Mouse (Mus musculus) hindbrain, postnatal 0 days (tissue): ENCODE data around the gene Pip4k2c. TPM values are rescaled to one million over a fixed set of nuclear protein-coding genes. Genes with fewer than 3 reads are reported as not detected.

Source experiments
- ATAC-seq: fragments of 200-750 bp; cut with Nextera tagmentation; 2 replicates; pipeline ENCODE4 v1.8.0; 2017; ENCODE audit warnings: mild to moderate bottlenecking, moderate TSS enrichment, moderate library complexity
- DNase-seq: peaks from one replicate; pipeline ENCODE4 v3.0.0-alpha.2; 2015; ENCODE audit warnings: low spot score
- H3K27ac ChIP-seq: fragments of 300-500 bp; sonication (generic); 2 replicates; pipeline ENCODE4 v1.5.1; 2014; ENCODE audit warnings: mild to moderate bottlenecking
- H3K27me3 ChIP-seq: fragments of 300-500 bp; sonication (generic); 2 replicates; pipeline ENCODE4 v1.6.1; 2014; ENCODE audit warnings: low read length, mixed read lengths; ENCODE audit not compliant: insufficient read depth
- H3K36me3 ChIP-seq: fragments of 300-500 bp; sonication (generic); 2 replicates; pipeline ENCODE4 v1.6.1; 2014; ENCODE audit warnings: low read length, mixed read lengths; ENCODE audit not compliant: insufficient read depth
- H3K4me1 ChIP-seq: fragments of 300-500 bp; sonication (generic); 2 replicates; pipeline ENCODE4 v1.6.1; 2014; ENCODE audit warnings: antibody characterized with exemption, low read length, mixed read lengths; ENCODE audit not compliant: insufficient read depth
- H3K4me2 ChIP-seq: fragments of 300-500 bp; sonication (generic); 2 replicates; pipeline ENCODE4 v1.6.1; 2014; ENCODE audit warnings: low read depth, mild to moderate bottlenecking, low read length, moderate library complexity, mixed read lengths
- H3K4me3 ChIP-seq: fragments of 300-500 bp; sonication (generic); 2 replicates; pipeline ENCODE4 v1.5.1; 2014; ENCODE audit warnings: low read length
- H3K9ac ChIP-seq: fragments of 300-500 bp; sonication (generic); replicated peaks from 2 replicates; pipeline ENCODE4 v1.6.1; 2014; ENCODE audit warnings: mild to moderate bottlenecking, low read length, moderate library complexity, mixed read lengths
- H3K9me3 ChIP-seq: fragments of 300-500 bp; sonication (generic); 2 replicates; pipeline ENCODE4 v1.6.1; 2016; ENCODE audit warnings: low read length, mixed read lengths
- CTCF ChIP-seq: IDR thresholded peaks from 2 replicates; pipeline ENCODE4 v1.5.1; 2016; ENCODE audit warnings: antibody characterized with exemption, control low read depth, low read depth
- WGBS: fragments of 180-500 bp; shearing (Covaris S2); extraction: QIAGEN DNeasy Blood & Tissue Kit; methylation state at CpG from one replicate; pipeline ENCODE4 v1.1.7; 2014; 5-methylcytosine and 5-hydroxymethylcytosine counted together
- polyA plus RNA-seq: library from polyadenylated mRNA; unstranded; fragments of >200 nt; fragmentation: Nextera tagmentation; extraction: Ambion mirVana; gene quantifications from 2 replicates; pipeline ENCODE4 v1.2.1, GENCODE M21; 2015
- total RNA-seq: library from RNA; depleted of rRNA; stranded (reverse); fragments of >200 nt; gene quantifications from 2 replicates; pipeline ENCODE4 v1.2.3, GENCODE M21; 2014

The Pip4k2c gene
- total and polyA plus RNA-seq, 2 experiments from 2014 or later, result 20.2 to 22.8 TPM

- DNase-seq (no peak), ATAC-seq (no peak)
- H3K36me3 ChIP-seq, result peaks cover 12% of the 10 kb centered on the region; the same call in 1 of the 2 replicates
- no peak overlapping the region for H3K27ac ChIP-seq
- no peak overlapping the region for H3K4me3 ChIP-seq
- no peaks in the 10 kb centered on the region for H3K9me3 ChIP-seq
- 31% methylated on average over 6 of the region's 6 CpGs for WGBS
- no peak for TF ChIP-seq CTCF
- H3K27me3 ChIP-seq, result no peaks in the 10 kb centered on the region
- H3K4me1 ChIP-seq, result no peaks in the 10 kb centered on the region
- no peak overlapping the region for H3K9ac ChIP-seq
- no peak overlapping the region for H3K4me2 ChIP-seq
Observed at GRCm38 (mm10) chr10:127225213-127225612, 13.8 kb upstream of the Pip4k2c start.

DNA sequence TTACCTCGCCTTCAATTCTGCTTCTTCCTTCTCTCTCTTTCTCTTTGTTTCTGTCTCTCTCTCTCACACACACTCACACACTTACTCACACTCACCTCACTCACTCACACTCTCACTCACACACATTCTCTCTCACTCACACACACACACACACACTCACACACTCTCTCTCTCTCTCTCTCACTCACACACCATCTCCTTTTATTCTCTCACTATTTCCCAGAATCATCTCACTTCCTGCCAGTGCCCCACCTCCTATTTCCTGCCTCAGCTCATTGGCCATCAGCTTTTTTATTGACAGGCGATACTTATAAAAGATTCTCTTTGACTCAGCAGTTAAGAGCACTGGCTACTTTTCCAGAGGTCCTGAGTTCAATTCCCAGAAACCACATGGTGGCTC is 7.0 kb upstream of the Pip4k2c start:
- Histone ChIP-seq H3K27me3 (no peaks in the 10 kb centered on the region), H3K4me2 (no peak overlapping the region), H3K9ac (no peak overlapping the region), H3K4me1 (no peaks in the 10 kb centered on the region), H3K36me3 (no peaks in the 10 kb centered on the region), H3K27ac (no peak overlapping the region), H3K4me3 (no peak overlapping the region), H3K9me3 (no peaks in the 10 kb centered on the region)
- DNase-seq (no peak), ATAC-seq (no peak)
- 90% methylated on average over 2 of the region's 2 CpGs for WGBS
- no peak for TF ChIP-seq CTCF

DNA sequence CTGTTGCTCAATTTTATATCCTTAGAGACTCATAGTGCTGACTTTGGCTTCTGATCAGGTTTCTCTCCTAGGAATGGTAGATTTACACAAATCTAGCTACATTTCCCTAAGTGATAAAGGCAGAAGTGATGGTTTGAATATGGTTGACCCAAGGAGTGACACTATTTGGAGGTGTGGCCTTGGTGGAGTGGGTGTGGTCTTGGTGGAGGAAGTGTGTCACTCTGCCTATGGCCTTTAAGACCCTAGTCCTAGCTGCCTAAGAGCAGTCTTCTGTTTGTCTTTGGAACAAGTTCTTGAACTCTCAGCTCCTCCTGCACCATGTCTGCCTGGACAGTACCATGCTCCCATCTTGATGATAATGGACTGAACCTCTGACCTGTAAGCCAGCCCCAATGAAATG is 5.8 kb upstream of the Pip4k2c start:
- Histone ChIP-seq H3K36me3 (no peaks in the 10 kb centered on the region), H3K4me3 (no peak overlapping the region), H3K4me2 (no peak overlapping the region), H3K9me3 (no peaks in the 10 kb centered on the region), H3K9ac (no peak overlapping the region), H3K27ac (no peak overlapping the region), H3K27me3 (no peaks in the 10 kb centered on the region), H3K4me1 (no peaks in the 10 kb centered on the region)
- ATAC-seq (no peak), DNase-seq (no peak)
- no peak for TF ChIP-seq CTCF

GRCm38 (mm10) chr10:127216456-127216855 is 5.1 kb upstream of the Pip4k2c start:
- no peak for DNase-seq
- Histone ChIP-seq H3K27ac (no peak overlapping the region), H3K36me3 (no peaks in the 10 kb centered on the region), H3K4me3 (no peak overlapping the region), H3K9me3 (no peaks in the 10 kb centered on the region), H3K4me1 (no peaks in the 10 kb centered on the region; the same call in 1 of the 2 replicates), H3K4me2 (no peak overlapping the region), H3K9ac (no peak overlapping the region), H3K27me3 (no peaks in the 10 kb centered on the region)
- 94% methylated on average over 11 of the region's 11 CpGs for WGBS
- no peak for ATAC-seq
- TF ChIP-seq CTCF, result no peak

- H3K4me1 ChIP-seq, result no peaks in the 10 kb centered on the region; the same call in 1 of the 2 replicates
- DNase-seq, result no peak
- 50% methylated on average over 1 of the region's 1 CpGs for whole genome bisulfite sequencing
- no peaks in the 10 kb centered on the region for H3K9me3 ChIP-seq
- no peaks in the 10 kb centered on the region for H3K36me3 ChIP-seq
- H3K9ac ChIP-seq, result no peak overlapping the region
- no peak for TF ChIP-seq CTCF
- H3K4me2 ChIP-seq, result no peak overlapping the region
- H3K27me3 ChIP-seq, result no peaks in the 10 kb centered on the region
- H3K27ac ChIP-seq, result no peak overlapping the region
- no peak overlapping the region for H3K4me3 ChIP-seq
- ATAC-seq, result no peak
Observed at GRCm38 (mm10) chr10:127214422-127214803, 3.0 kb upstream of the Pip4k2c start.

DNA sequence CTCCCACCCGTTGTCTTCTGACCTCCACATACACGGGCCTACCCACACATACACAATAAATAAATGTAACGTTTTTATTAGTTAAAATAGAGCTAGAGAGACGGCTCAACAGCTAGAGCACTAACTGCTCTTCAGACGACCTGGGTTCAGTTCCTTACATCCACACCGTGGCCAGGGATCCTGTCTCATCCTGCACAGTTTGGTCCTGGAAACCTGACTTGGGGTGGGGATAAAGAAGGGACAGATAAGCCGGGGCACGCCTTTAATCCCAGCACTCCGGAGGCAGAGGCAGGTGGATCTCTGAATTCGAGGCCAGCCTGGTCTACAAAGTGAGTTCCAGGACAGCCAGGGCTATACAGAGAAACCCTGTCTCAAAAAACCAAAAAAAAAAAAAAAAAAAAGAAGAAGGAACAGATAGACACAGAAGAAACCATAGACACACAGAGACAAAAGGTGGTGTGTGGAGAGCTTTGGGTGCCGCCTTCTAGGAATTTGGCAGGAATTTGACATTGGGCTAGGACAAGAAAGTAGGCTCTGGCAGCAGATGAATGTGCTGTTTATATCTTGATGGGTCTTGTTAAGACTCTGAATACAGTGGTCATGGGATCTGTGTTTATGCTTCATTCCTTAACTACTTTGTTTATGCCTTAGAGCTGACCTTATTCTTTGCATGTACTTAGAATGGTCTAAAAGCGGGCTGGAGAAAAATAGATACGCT is 2.5 kb upstream of the Pip4k2c start:
- DNase-seq, result no peak
- ATAC-seq, result no peak
- no peaks in the 10 kb centered on the region for H3K27me3 ChIP-seq
- WGBS, result 83% methylated on average over 13 of the region's 13 CpGs
- H3K9me3 ChIP-seq, result no peaks in the 10 kb centered on the region
- no peak overlapping the region for H3K4me3 ChIP-seq
- TF ChIP-seq CTCF, result no peak
- no peak overlapping the region for H3K27ac ChIP-seq
- no peak overlapping the region for H3K4me2 ChIP-seq
- no peak overlapping the region for H3K9ac ChIP-seq
- H3K36me3 ChIP-seq, result no peaks in the 10 kb centered on the region
- no peaks in the 10 kb centered on the region; the same call in 1 of the 2 replicates for H3K4me1 ChIP-seq

DNA sequence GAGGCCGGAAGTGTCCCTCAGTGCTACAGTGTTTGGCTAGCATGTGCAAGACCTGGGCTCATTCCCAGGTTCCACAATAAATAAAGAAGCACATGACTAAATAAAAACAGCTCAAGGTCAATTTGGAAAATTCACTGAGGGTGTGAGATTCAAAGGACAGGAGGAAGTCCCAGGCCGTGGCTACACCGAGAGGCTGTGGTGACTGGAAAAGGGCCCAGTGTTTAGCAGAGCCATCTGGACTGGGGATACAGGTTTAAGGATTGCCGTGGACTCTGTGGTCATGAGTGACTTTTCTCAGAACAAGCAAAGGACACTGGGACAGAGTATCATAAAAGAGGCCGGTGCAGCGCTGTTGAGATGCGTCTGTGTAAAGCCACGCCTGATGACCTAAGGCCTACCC is 1.9 kb upstream of the Pip4k2c start:
- H3K4me1 ChIP-seq, result no peaks in the 10 kb centered on the region; the same call in 1 of the 2 replicates
- H3K9me3 ChIP-seq, result no peaks in the 10 kb centered on the region

More for the DNA sequence above, 1.9 kb upstream of the Pip4k2c start:
- DNase-seq (no peak), ATAC-seq (no peak)
- 92% methylated on average over 8 of the region's 8 CpGs for WGBS
- no peaks in the 10 kb centered on the region for H3K36me3 ChIP-seq
- H3K9ac ChIP-seq, result no peak overlapping the region
- no peak for TF ChIP-seq CTCF
- no peaks in the 10 kb centered on the region for H3K27me3 ChIP-seq
- no peak overlapping the region for H3K27ac ChIP-seq
- no peak overlapping the region for H3K4me3 ChIP-seq
- H3K4me2 ChIP-seq, result no peak overlapping the region
